In genomic region chr8:84909162-84909767, GRCm38 (mm10) we compare ENCODE assay signal across 8 mouse cellular contexts. TPM values are rescaled to one million over a fixed set of nuclear protein-coding genes. Genes with fewer than 3 reads are reported as not detected.
DNase-seq lines count a peak whose midpoint lies in the region; ATAC-seq and TF ChIP-seq lines count a peak whose summit lies in the region.

No protein-coding gene starts in this region.

- H3K4me1 ChIP-seq in megakaryocyte, embryonic 14.5 days: peaks cover 39% of the 10 kb centered on the region
- H3K4me1 ChIP-seq in erythroblast, embryonic 14.5 days (ENCODE audit: control insufficient read depth): peaks cover 84% of the 10 kb centered on the region
- H3K4me1 ChIP-seq in limb, embryonic 10.5 days: peaks cover 32% of the 10 kb centered on the region
- H3K4me1 ChIP-seq in olfactory bulb, adult 2 months (ENCODE audit: control insufficient read depth, insufficient read depth, low read length): peaks cover 19% of the 10 kb centered on the region

- H3K27ac ChIP-seq in limb, embryonic 10.5 days: peak overlapping the region; percentile 79; the same call in 1 of the 2 replicates
- H3K27ac ChIP-seq in olfactory bulb, adult 2 months (ENCODE audit: insufficient read depth, low read depth, low read length): no peak overlapping the region

- H3K4me3 ChIP-seq in megakaryocyte, embryonic 14.5 days (replicated peaks): peak overlapping the region; percentile 93
- peak overlapping the region; percentile 72 for H3K4me3 ChIP-seq in erythroblast, embryonic 14.5 days (replicated peaks)
- H3K4me3 ChIP-seq in limb, embryonic 10.5 days: peak overlapping the region; percentile 65
- H3K4me3 ChIP-seq in olfactory bulb, adult 2 months (ENCODE audit: insufficient read depth, low read depth, low read length): peak overlapping the region; percentile 46; the same call in 1 of the 2 replicates

- 49% methylated on average over 20 of the region's 20 CpGs for WGBS in limb, embryonic 10.5 days
- 62% methylated on average over 20 of the region's 20 CpGs for WGBS in olfactory bulb, adult 2 months

- H3K27me3 ChIP-seq in megakaryocyte, embryonic 14.5 days (replicated peaks): peaks cover 19% of the 10 kb centered on the region
- peaks cover 17% of the 10 kb centered on the region for H3K27me3 ChIP-seq in erythroblast, embryonic 14.5 days (ENCODE audit: control insufficient read depth)
- peaks cover 63% of the 10 kb centered on the region for H3K27me3 ChIP-seq in limb, embryonic 10.5 days (ENCODE audit: low read depth, poor library complexity, severe bottlenecking)

- no peaks in the 10 kb centered on the region for H3K9me3 ChIP-seq in megakaryocyte, embryonic 14.5 days
- no peaks in the 10 kb centered on the region for H3K9me3 ChIP-seq in erythroblast, embryonic 14.5 days (ENCODE audit: control insufficient read depth, low read length)
- H3K9me3 ChIP-seq in limb, embryonic 10.5 days (replicated peaks): no peaks in the 10 kb centered on the region

- no peak for DNase-seq in limb, embryonic 10.5 days (ENCODE audit: low spot score)
- DNase-seq in ovary, postnatal 36 days (ENCODE audit: low spot score): no peak
- DNase-seq in cerebellum, postnatal 4 days (ENCODE audit: low spot score in 2 of 2): no peak
- no peak for DNase-seq in gastrocnemius, postnatal 25 days

- TF ChIP-seq POLR2A in olfactory bulb, adult 2 months (IDR thresholded peaks at IDR 0.05; ENCODE audit: insufficient read depth, low read depth, low read length): no peak

- peaks cover 8% of the 10 kb centered on the region for H3K36me3 ChIP-seq in megakaryocyte, embryonic 14.5 days (replicated peaks; ENCODE audit: low read length)
- H3K36me3 ChIP-seq in erythroblast, embryonic 14.5 days (ENCODE audit: control insufficient read depth): peaks cover 65% of the 10 kb centered on the region
- H3K36me3 ChIP-seq in limb, embryonic 10.5 days: 0 out of 2 replicates have a peak, but pooled peaks cover 5% of the 10 kb centered on the region

- no peak for TF ChIP-seq CTCF in olfactory bulb, adult 2 months (IDR thresholded peaks at IDR 0.05; ENCODE audit: insufficient read depth, low read depth, low read length)

- ATAC-seq in megakaryocyte, adult 5-6 weeks (ENCODE audit: poor library complexity, severe bottlenecking): no peak

RNA-seq across cellular contexts. Expression of gene Dnase2a, which starts 0.9 kb away (rescaled TPM):
- polyA plus RNA-seq in megakaryocyte, embryonic 14.5 days (2012; ENCODE audit: insufficient read depth, low replicate concordance): 3.5 and 13.5 TPM in 2 replicates
- total RNA-seq in megakaryocyte, adult 5-6 weeks (2015): 15.2 and 30.1 TPM in 2 replicates
- 27.4 and 39.0 TPM in 2 replicates for total RNA-seq in megakaryocyte, adult 5-6 weeks (2017)
- 4.8 and 7.7 TPM in 2 replicates for polyA plus RNA-seq in erythroblast, embryonic 14.5 days (2012)
- polyA plus RNA-seq in limb, embryonic 10.5 days (2016; fragmentation: Nextera tagmentation; extraction: Ambion mirVana): 6.4 and 8.2 TPM in 2 replicates
- not detected in 2 replicates for polyA plus RNA-seq in olfactory bulb, adult 2 months (2012; ENCODE audit: insufficient read depth, insufficient read length, low replicate concordance, missing spikeins)
- 1 to 10 TPM; 4.5 to 5.7 TPM for total RNA-seq in gastrocnemius, postnatal 25 days (2021)

RNA-seq across cellular contexts. Expression of gene Klf1, which starts 7.5 kb away (rescaled TPM):
- polyA plus RNA-seq in megakaryocyte, embryonic 14.5 days (2012; ENCODE audit: insufficient read depth, low replicate concordance): 7.9 and 11.9 TPM in 2 replicates
- total RNA-seq in megakaryocyte, adult 5-6 weeks (2015): 2.0 and 5.2 TPM in 2 replicates
- 1.8 and 8.7 TPM in 2 replicates for total RNA-seq in megakaryocyte, adult 5-6 weeks (2017)
- polyA plus RNA-seq in erythroblast, embryonic 14.5 days (2012): 358 and 362 TPM in 2 replicates
- polyA plus RNA-seq in limb, embryonic 10.5 days (2016; fragmentation: Nextera tagmentation; extraction: Ambion mirVana): 14.0 and 18.7 TPM in 2 replicates
- not detected in 2 replicates for polyA plus RNA-seq in olfactory bulb, adult 2 months (2012; ENCODE audit: insufficient read depth, insufficient read length, low replicate concordance, missing spikeins)
- total RNA-seq in gastrocnemius, postnatal 25 days (2021): not detected

RNA-seq across cellular contexts. Expression of gene Gcdh, which starts 15.5 kb away (rescaled TPM):
- 13.9 and 24.1 TPM in 2 replicates for polyA plus RNA-seq in megakaryocyte, embryonic 14.5 days (2012; ENCODE audit: insufficient read depth, low replicate concordance)
- total RNA-seq in megakaryocyte, adult 5-6 weeks (2015): 7.4 and 8.8 TPM in 2 replicates
- total RNA-seq in megakaryocyte, adult 5-6 weeks (2017): 9.7 and 11.9 TPM in 2 replicates
- 15.0 and 18.3 TPM in 2 replicates for polyA plus RNA-seq in erythroblast, embryonic 14.5 days (2012)
- polyA plus RNA-seq in limb, embryonic 10.5 days (2016; fragmentation: Nextera tagmentation; extraction: Ambion mirVana): 44.5 and 54.2 TPM in 2 replicates
- polyA plus RNA-seq in olfactory bulb, adult 2 months (2012; ENCODE audit: insufficient read depth, insufficient read length, low replicate concordance, missing spikeins): not detected in 2 replicates
- 10 to 100 TPM; 34.7 to 34.8 TPM for total RNA-seq in gastrocnemius, postnatal 25 days (2021)

RNA-seq across cellular contexts. Expression of gene Mast1, which starts 27.9 kb away (rescaled TPM):
- 0.20 TPM in 1 of 2 replicates, not detected in the other for polyA plus RNA-seq in megakaryocyte, embryonic 14.5 days (2012; ENCODE audit: insufficient read depth, low replicate concordance)
- 0.02 TPM in 1 of 2 replicates, not detected in the other for total RNA-seq in megakaryocyte, adult 5-6 weeks (2015)
- 0.07 and 0.08 TPM in 2 replicates for total RNA-seq in megakaryocyte, adult 5-6 weeks (2017)
- 0.01 and 0.08 TPM in 2 replicates for polyA plus RNA-seq in erythroblast, embryonic 14.5 days (2012)
- polyA plus RNA-seq in limb, embryonic 10.5 days (2016; fragmentation: Nextera tagmentation; extraction: Ambion mirVana): 0.09 and 0.16 TPM in 2 replicates
- polyA plus RNA-seq in olfactory bulb, adult 2 months (2012; ENCODE audit: insufficient read depth, insufficient read length, low replicate concordance, missing spikeins): not detected in 2 replicates
- total RNA-seq in gastrocnemius, postnatal 25 days (2021): not detected

RNA-seq across cellular contexts. Expression of gene Syce2, which starts 37.4 kb away (rescaled TPM):
- polyA plus RNA-seq in megakaryocyte, embryonic 14.5 days (2012; ENCODE audit: insufficient read depth, low replicate concordance): 24.3 and 63.0 TPM in 2 replicates
- 67.7 and 97.1 TPM in 2 replicates for total RNA-seq in megakaryocyte, adult 5-6 weeks (2015)
- 46.2 and 47.5 TPM in 2 replicates for total RNA-seq in megakaryocyte, adult 5-6 weeks (2017)
- 15.0 TPM in 2 replicates for polyA plus RNA-seq in erythroblast, embryonic 14.5 days (2012)
- polyA plus RNA-seq in limb, embryonic 10.5 days (2016; fragmentation: Nextera tagmentation; extraction: Ambion mirVana): 92.8 and 99.5 TPM in 2 replicates
- polyA plus RNA-seq in olfactory bulb, adult 2 months (2012; ENCODE audit: insufficient read depth, insufficient read length, low replicate concordance, missing spikeins): not detected in 2 replicates
- total RNA-seq in gastrocnemius, postnatal 25 days (2021): 1 to 10 TPM in 1 of 2 experiments, under 1 TPM in 1; 0.95 to 1.2 TPM

Comparison
In these comparisons a context has a peak if more than half of its experiments do, and no peak if none do; other contexts are left out.
1. RNA of gene Klf1, which starts 7.5 kb away (polyA plus RNA-seq): 358 to 362 TPM in erythroblast, embryonic 14.5 days; 14.0 to 18.7 TPM in limb, embryonic 10.5 days, 7.9 to 11.9 TPM in megakaryocyte, embryonic 14.5 days and not detected in olfactory bulb, adult 2 months; every median in the first group is over 10 times any median in the second.
2. RNA of gene Gcdh, which starts 15.5 kb away (polyA plus RNA-seq): 44.5 to 54.2 TPM in limb, embryonic 10.5 days, 15.0 to 18.3 TPM in erythroblast, embryonic 14.5 days and 13.9 to 24.1 TPM in megakaryocyte, embryonic 14.5 days; not detected in olfactory bulb, adult 2 months; every median in the first group is over 10 times any median in the second.
3. Peak in every context shown above with its lines, with median percentiles within 50 percentile points of each other: H3K4me3 ChIP-seq.